Mouse (Mus musculus) cerebellum, adult 2 months (tissue): Measurements from ENCODE around the gene Mamdc2.

ENCODE experiments used
- CTCF ChIP-seq: fragments of 200-500 bp; IDR thresholded peaks from 2 replicates; pipeline ENCODE4 v1.5.1; 2011; ENCODE audit warnings: low read depth, mild to moderate bottlenecking, control low read depth, low read length, moderate library complexity, borderline replicate concordance; ENCODE audit not compliant: insufficient read depth
- POLR2A ChIP-seq: fragments of 200-500 bp; IDR thresholded peaks from 2 replicates; pipeline ENCODE4 v1.6.1; 2011; ENCODE audit warnings: low read length, control low read depth, borderline replicate concordance; ENCODE audit not compliant: insufficient read depth

DNA sequence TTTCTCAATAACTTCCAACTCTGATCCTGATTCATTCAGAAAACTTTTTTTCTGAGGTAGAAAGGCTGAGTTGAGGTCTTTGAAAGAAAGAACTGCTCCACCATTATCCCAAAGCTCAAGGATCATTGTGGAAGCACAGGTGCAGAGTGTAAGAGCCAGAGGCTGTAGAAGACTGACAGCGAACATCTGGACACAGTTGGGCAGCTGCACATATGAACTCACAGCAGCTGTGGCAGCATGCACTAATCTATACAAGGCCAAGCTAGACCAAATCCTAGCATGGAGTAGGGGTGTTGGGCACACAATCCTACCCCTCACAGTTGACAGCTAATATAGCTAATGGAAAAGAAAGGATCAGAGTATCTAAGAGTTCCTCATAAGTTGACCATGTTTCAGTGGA is 115.4 kb downstream of the Mamdc2 start:
- TF ChIP-seq CTCF: no peak
- TF ChIP-seq POLR2A: no peak
